Mouse (Mus musculus) MEL (cell line): ENCODE measurements around the gene Tmco4. TPM values are rescaled to one million over a fixed set of nuclear protein-coding genes. Genes with fewer than 3 reads are reported as not detected.

ENCODE experiments used
- DNase-seq: peaks from one replicate; pipeline ENCODE4 v3.0.0; 2011; ENCODE audit warnings: low read depth, low spot score
- H3K27ac ChIP-seq: 2 replicates; pipeline ENCODE4 v1.5.1; 2012; ENCODE audit warnings: low read depth, mild to moderate bottlenecking, control low read depth, low read length, moderate library complexity; ENCODE audit not compliant: control insufficient read depth
- H3K27me3 ChIP-seq, 2 experiments: fragments of 150-350 bp in 1 of 2; sonication (generic) in 1 of 2; 2 replicates each; pipeline ENCODE4 v1.6.1; 2012; ENCODE audit warnings: low read length in 2 of 2, mild to moderate bottlenecking in 2 of 2, improper control_type of control experiment in 1 of 2, moderate library complexity in 1 of 2; ENCODE audit not compliant: insufficient read depth in 2 of 2, control insufficient read depth in 1 of 2
- H3K36me3 ChIP-seq, 2 experiments: 2 replicates each; pipeline ENCODE4 v1.6.1; 2012 to 2014; ENCODE audit warnings: low read length in 2 of 2, improper control_type of control experiment in 1 of 2, inconsistent platforms in 1 of 2, mild to moderate bottlenecking in 1 of 2; ENCODE audit not compliant: insufficient read depth in 2 of 2, control insufficient read depth in 1 of 2
- H3K4me1 ChIP-seq, 2 experiments: fragments of 150-350 bp in 1 of 2; sonication (generic) in 1 of 2; 2 replicates each; pipeline ENCODE4 v1.6.1; 2012; ENCODE audit warnings: low read length in 2 of 2, improper control_type of control experiment in 1 of 2, mild to moderate bottlenecking in 1 of 2; ENCODE audit not compliant: insufficient read depth in 2 of 2, control insufficient read depth in 1 of 2
- H3K4me3 ChIP-seq, 2 experiments: fragments of 150-350 bp in 1 of 2; sonication (generic) in 1 of 2; 2 replicates each; pipeline ENCODE4 v1.5.1; 2012; ENCODE audit warnings: low read depth in 2 of 2, low read length in 2 of 2, mild to moderate bottlenecking in 2 of 2, moderate library complexity in 2 of 2, control low read depth in 1 of 2, improper control_type of control experiment in 1 of 2; ENCODE audit not compliant: control insufficient read depth in 1 of 2, insufficient read depth in 1 of 2
- H3K79me2 ChIP-seq: 2 replicates; pipeline ENCODE4 v1.6.1; 2012; ENCODE audit warnings: mild to moderate bottlenecking, low read length, moderate library complexity; ENCODE audit not compliant: control insufficient read depth, poor library complexity, insufficient read depth
- H3K9ac ChIP-seq: 2 replicates; pipeline ENCODE4 v1.6.1; 2012; ENCODE audit warnings: low read depth, mild to moderate bottlenecking, control low read depth, low read length, moderate library complexity; ENCODE audit not compliant: control insufficient read depth, poor library complexity, severe bottlenecking
- H3K9me3 ChIP-seq: fragments of 150-350 bp; sonication (generic); replicated peaks from 2 replicates; pipeline ENCODE4 v1.6.1; 2012; ENCODE audit warnings: mild to moderate bottlenecking, low read length, improper control_type of control experiment, moderate library complexity; ENCODE audit not compliant: insufficient read depth
- CHD1 ChIP-seq: IDR thresholded peaks from 2 replicates; pipeline ENCODE4 v1.6.1; 2012; ENCODE audit warnings: low read depth, mild to moderate bottlenecking, inconsistent platforms, low read length, improper control_type of control experiment
- CTCF ChIP-seq, 3 experiments: IDR thresholded peaks in 2 of 3; conservative IDR thresholded peaks in 1 of 3; 2 replicates each; pipeline ENCODE4 v1.5.1; 2011 to 2012; ENCODE audit warnings: low read length in 3 of 3, low read depth in 2 of 3, mild to moderate bottlenecking in 2 of 3, improper control_type of control experiment in 1 of 3, inconsistent platforms in 1 of 3, mixed read lengths in 1 of 3, moderate library complexity in 1 of 3; ENCODE audit not compliant: control insufficient read depth in 1 of 3, insufficient read depth in 1 of 3, poor library complexity in 1 of 3, severe bottlenecking in 1 of 3
- E2F4 ChIP-seq: IDR thresholded peaks from 2 replicates; pipeline ENCODE4 v1.6.1; 2011; ENCODE audit warnings: low read depth, low read length, improper control_type of control experiment, borderline replicate concordance
- ELF1 ChIP-seq: IDR thresholded peaks from 2 replicates; pipeline ENCODE4 v1.6.1; 2014; ENCODE audit warnings: low read depth, mild to moderate bottlenecking, inconsistent platforms, low read length, improper control_type of control experiment, moderate library complexity
- GABPA ChIP-seq: IDR thresholded peaks from 2 replicates; pipeline ENCODE4 v1.6.1; 2012; ENCODE audit warnings: low read depth, mild to moderate bottlenecking, inconsistent platforms, low read length, improper control_type of control experiment, moderate library complexity
- HCFC1 ChIP-seq: IDR thresholded peaks from 2 replicates; pipeline ENCODE4 v1.6.1; 2012; ENCODE audit warnings: low read depth, mild to moderate bottlenecking, inconsistent platforms, low read length, improper control_type of control experiment, moderate library complexity
- JUND ChIP-seq: IDR thresholded peaks from 2 replicates; pipeline ENCODE4 v1.6.1; 2011; ENCODE audit warnings: low read depth, mild to moderate bottlenecking, improper control_type of control experiment, low read length
- MAFK ChIP-seq: IDR thresholded peaks from 2 replicates; pipeline ENCODE4 v1.6.1; 2011; ENCODE audit warnings: low read depth, mild to moderate bottlenecking, low read length, improper control_type of control experiment, borderline replicate concordance
- MEF2A ChIP-seq: IDR thresholded peaks from 2 replicates; pipeline ENCODE4 v1.6.1; 2014; ENCODE audit warnings: low read depth, mild to moderate bottlenecking, inconsistent platforms, low read length, improper control_type of control experiment; ENCODE audit not compliant: poor library complexity, insufficient replicate concordance, severe bottlenecking; ENCODE audit errors: extremely low read depth
- MXI1 ChIP-seq: IDR thresholded peaks from 2 replicates; pipeline ENCODE4 v1.6.1; 2011; ENCODE audit warnings: mild to moderate bottlenecking, low read depth, low read length, improper control_type of control experiment
- NELFE ChIP-seq: IDR thresholded peaks from 2 replicates; pipeline ENCODE4 v1.6.1; 2011; ENCODE audit warnings: low read depth, low read length, improper control_type of control experiment
- POLR2A ChIP-seq, 2 experiments: IDR thresholded peaks; 2 replicates each; pipeline ENCODE4 v1.6.1; 2011 to 2012; ENCODE audit warnings: low read length in 2 of 2, mild to moderate bottlenecking in 2 of 2, control low read depth in 1 of 2, improper control_type of control experiment in 1 of 2, low read depth in 1 of 2, moderate library complexity in 1 of 2; ENCODE audit not compliant: control insufficient read depth in 1 of 2, insufficient read depth in 1 of 2, poor library complexity in 1 of 2
- POLR2AphosphoS5 ChIP-seq: IDR thresholded peaks from 2 replicates; pipeline ENCODE4 v1.6.1; 2012; ENCODE audit warnings: low read depth, borderline replicate concordance, mild to moderate bottlenecking, inconsistent platforms, low read length, moderate library complexity, mixed read lengths
- RAD21 ChIP-seq: IDR thresholded peaks from 2 replicates; pipeline ENCODE4 v1.6.1; 2011; ENCODE audit warnings: mild to moderate bottlenecking, low read depth, low read length, improper control_type of control experiment
- RCOR1 ChIP-seq: IDR thresholded peaks from 2 replicates; pipeline ENCODE4 v1.6.1; 2012; ENCODE audit warnings: low read depth, mild to moderate bottlenecking, inconsistent platforms, low read length, improper control_type of control experiment
- SMC3 ChIP-seq: IDR thresholded peaks from 2 replicates; pipeline ENCODE4 v1.6.1; 2011; ENCODE audit warnings: low read depth, low read length, improper control_type of control experiment
- TAL1 ChIP-seq: IDR thresholded peaks from 2 replicates; pipeline ENCODE4 v1.6.1; 2012; ENCODE audit warnings: mild to moderate bottlenecking, inconsistent platforms, low read length, moderate library complexity, mixed read lengths
- UBTF ChIP-seq: IDR thresholded peaks from 2 replicates; pipeline ENCODE4 v1.6.1; 2012; ENCODE audit warnings: low read depth, mild to moderate bottlenecking, inconsistent platforms, low read length, improper control_type of control experiment, moderate library complexity, borderline replicate concordance; ENCODE audit not compliant: insufficient read depth
- ZKSCAN1 ChIP-seq: IDR thresholded peaks from 2 replicates; pipeline ENCODE4 v1.6.1; 2012; ENCODE audit warnings: low read depth, mild to moderate bottlenecking, inconsistent platforms, low read length, improper control_type of control experiment, moderate library complexity
- ZNF384 ChIP-seq: IDR thresholded peaks from 2 replicates; pipeline ENCODE4 v1.6.1; 2012; ENCODE audit warnings: low read depth, mild to moderate bottlenecking, inconsistent platforms, low read length, improper control_type of control experiment
- polyA plus RNA-seq, 2 experiments: library from polyadenylated mRNA; stranded (reverse) in 1 of 2; unstranded in 1 of 2; fragments of >175 nt in 1 of 2; fragments of >200 nt in 1 of 2; gene quantifications; 2 replicates each; pipeline versions ENCODE4 v1.2.1 to v1.2.4; 2012; ENCODE audit warnings: low replicate concordance in 2 of 2, low read depth in 1 of 2; ENCODE audit not compliant: insufficient read length in 2 of 2, insufficient read depth in 1 of 2, missing spikeins in 1 of 2
- total RNA-seq: library from RNA; depleted of rRNA; stranded (reverse); fragments of 300-350 nt; gene quantifications from 2 replicates; pipeline ENCODE4 v1.2.3, GENCODE M21; 2012

Gene Tmco4
- total and polyA plus RNA-seq, 3 experiments, result 16.5 to 24.7 TPM; not detected in 1

DNA sequence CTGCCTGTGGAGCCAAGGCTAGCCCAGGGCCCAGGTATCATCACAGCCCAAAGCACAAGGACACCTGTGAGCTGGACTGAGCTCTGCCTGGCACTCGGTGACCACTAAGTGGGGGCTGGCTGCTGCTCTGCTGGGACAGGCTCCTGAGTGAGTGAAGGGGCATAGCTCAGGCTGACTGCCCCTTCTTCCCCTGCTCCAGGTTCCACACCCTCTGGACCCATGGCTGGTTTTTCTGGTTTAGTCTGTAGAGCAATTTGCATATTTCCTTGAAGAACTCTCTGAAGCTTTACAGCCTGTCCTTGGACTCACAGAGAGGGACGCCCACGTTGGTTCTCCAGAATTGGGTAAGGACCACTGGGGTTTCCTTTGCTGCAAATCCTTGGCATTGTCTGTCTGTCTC is 10.7 kb downstream of the Tmco4 start:
- H3K4me3 ChIP-seq, result no peak overlapping the region
- no peaks in the 10 kb centered on the region for H3K27me3 ChIP-seq
- H3K36me3 ChIP-seq, result no peaks in the 10 kb centered on the region; a peak in 1 of 4 replicates
- H3K9ac ChIP-seq, result no peak overlapping the region
- TF ChIP-seq RAD21, result no peak
- TF ChIP-seq JUND, result no peak
- TF ChIP-seq ZNF384, result no peak
- TF ChIP-seq MXI1, result no peak
- TF ChIP-seq MAFK, result no peak
- TF ChIP-seq TAL1, result no peak
- no peak for TF ChIP-seq POLR2AphosphoS5
- no peak for TF ChIP-seq ZKSCAN1
- TF ChIP-seq GABPA, result no peak
- TF ChIP-seq RCOR1, result no peak
- TF ChIP-seq CHD1, result no peak
- TF ChIP-seq HCFC1, result no peak
- TF ChIP-seq ELF1, result no peak
- no peak for TF ChIP-seq NELFE
- no peaks in the 10 kb centered on the region for H3K9me3 ChIP-seq
- no peak for DNase-seq
- no peak overlapping the region for H3K27ac ChIP-seq
- H3K4me1 ChIP-seq, result no peaks in the 10 kb centered on the region
- no peaks in the 10 kb centered on the region for H3K79me2 ChIP-seq

DNA sequence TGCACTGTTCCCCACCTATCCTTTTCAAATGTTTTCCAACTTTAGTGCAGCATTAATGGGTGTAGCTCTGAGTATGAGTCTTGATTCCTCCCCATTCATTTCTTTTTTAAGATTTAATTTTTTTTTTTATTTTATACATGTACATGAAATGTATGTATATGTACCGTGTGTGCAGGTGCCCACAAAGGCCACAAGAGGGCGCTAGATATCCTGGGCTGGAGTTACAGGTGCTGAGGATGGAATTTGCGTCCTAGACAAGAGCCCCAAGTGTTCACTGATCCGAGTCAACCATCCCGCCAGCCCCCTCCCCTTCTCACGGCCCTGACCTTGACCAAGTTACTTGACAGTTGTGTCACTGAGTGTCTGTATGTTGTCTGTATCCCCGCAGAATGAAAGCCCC is 12.1 kb downstream of the Tmco4 start:
- Histone ChIP-seq H3K27ac (no peak overlapping the region), H3K9ac (no peak overlapping the region), H3K4me3 (no peak overlapping the region), H3K36me3 (no peaks in the 10 kb centered on the region; a peak in 1 of 4 replicates), H3K4me1 (no peaks in the 10 kb centered on the region), H3K79me2 (no peaks in the 10 kb centered on the region), H3K27me3 (no peaks in the 10 kb centered on the region), H3K9me3 (no peaks in the 10 kb centered on the region)
- TF ChIP-seq E2F4 (no peak), SMC3 (0 out of 2 replicates have a peak, but pooled peaks have one; percentile 13), CTCF (IDR thresholded peaks at IDR 0.05 in 2 of 3, conservative IDR thresholded peaks at IDR 0.05 in 1 of 3; ENCODE audit: control insufficient read depth in 1 of 3, insufficient read depth in 1 of 3, low read depth in 2 of 3, low read length in 3 of 3, poor library complexity in 1 of 3, severe bottlenecking in 1 of 3) (peak; percentile 36 to 51 (median 37); a peak in 4 of 6 replicates), POLR2AphosphoS5 (no peak)
- DNase-seq, result no peak

DNA sequence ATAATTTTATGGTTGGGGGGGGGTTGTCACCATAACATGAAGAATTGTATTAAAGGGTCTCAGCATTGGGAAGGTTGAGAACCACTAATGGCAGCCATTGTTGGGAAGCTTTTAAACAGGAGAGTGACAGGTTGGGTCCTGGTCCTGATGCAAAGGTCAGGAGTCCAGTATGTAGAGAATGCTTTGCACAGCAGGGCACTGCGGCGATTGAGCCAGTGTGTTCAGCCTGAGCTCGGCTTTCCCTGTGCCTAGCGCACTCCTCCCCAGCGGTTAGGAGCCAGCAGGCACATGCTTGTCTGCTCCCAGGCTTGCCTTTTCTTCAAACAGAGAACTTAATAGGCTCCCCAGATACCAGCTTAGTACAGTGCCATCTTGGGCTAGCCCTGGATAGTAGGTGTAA is 13.6 kb downstream of the Tmco4 start:
- no peaks in the 10 kb centered on the region for H3K79me2 ChIP-seq
- no peaks in the 10 kb centered on the region for H3K27me3 ChIP-seq
- H3K4me1 ChIP-seq, result no peaks in the 10 kb centered on the region
- H3K36me3 ChIP-seq, result no peaks in the 10 kb centered on the region; a peak in 1 of 4 replicates
- no peak for TF ChIP-seq POLR2A (IDR thresholded peaks at IDR 0.05; ENCODE audit: control insufficient read depth in 1 of 2, insufficient read depth in 1 of 2, low read depth in 1 of 2, low read length in 2 of 2, poor library complexity in 1 of 2)
- no peak for TF ChIP-seq HCFC1
- no peak for TF ChIP-seq UBTF
- TF ChIP-seq MEF2A, result no peak
- TF ChIP-seq ZKSCAN1, result no peak
- no peak overlapping the region for H3K9ac ChIP-seq
- no peak overlapping the region for H3K27ac ChIP-seq
- H3K9me3 ChIP-seq, result no peaks in the 10 kb centered on the region
- H3K4me3 ChIP-seq, result no peak overlapping the region
- no peak for DNase-seq
